Mouse (Mus musculus): Measurements from ENCODE around the gene Dusp5. TPM values are rescaled to one million over a fixed set of nuclear protein-coding genes. Genes with fewer than 3 reads are reported as not detected.

Dusp5 gene
- polyA plus RNA-seq, 1 experiment from 2014 or later = 6.9 TPM

Other genes starting within 250 kb of the Dusp5 start
- 20.2 and 22.6 TPM in 2 replicates for gene Mxi1, start 218.6 kb upstream of the Dusp5 start, polyA plus RNA-seq (2015; fragmentation: Nextera tagmentation; extraction: Ambion mirVana)
- 3.8 TPM in 1 of 2 replicates, not detected in the other for gene Gm10197, start 157.3 kb upstream of the Dusp5 start, polyA plus RNA-seq (2015; fragmentation: Nextera tagmentation; extraction: Ambion mirVana)
- 35.5 and 42.3 TPM in 2 replicates for gene Smndc1, start 138.5 kb upstream of the Dusp5 start, polyA plus RNA-seq (2015; fragmentation: Nextera tagmentation; extraction: Ambion mirVana)
- 356 and 368 TPM in 2 replicates for gene Nutf2-ps1, start 60.0 kb downstream of the Dusp5 start, polyA plus RNA-seq (2015; fragmentation: Nextera tagmentation; extraction: Ambion mirVana)
- gene Smc3, start 71.3 kb downstream of the Dusp5 start, polyA plus RNA-seq (2015; fragmentation: Nextera tagmentation; extraction: Ambion mirVana) = 64.2 and 69.8 TPM in 2 replicates
- gene Rbm20, start 148.2 kb downstream of the Dusp5 start, polyA plus RNA-seq (2015; fragmentation: Nextera tagmentation; extraction: Ambion mirVana) = 1.5 and 1.9 TPM in 2 replicates

Measured in lung, embryonic 16.5 days (tissue).